Mouse (Mus musculus) heart, embryonic 11.5 days (tissue): ENCODE results near the gene Ddx39. TPM values are rescaled to one million over a fixed set of nuclear protein-coding genes. Genes with fewer than 3 reads are reported as not detected.

ENCODE experiments used
- ATAC-seq: fragments of 200-750 bp; cut with Nextera tagmentation; replicated peaks from 2 replicates; pipeline ENCODE4 v1.8.0; 2017; ENCODE audit warnings: moderate library complexity; ENCODE audit not compliant: insufficient number of reproducible peaks, low FRiP score, low TSS enrichment
- H3K27ac ChIP-seq: fragments of 300-500 bp; sonication (generic); 2 replicates; pipeline ENCODE4 v1.5.1; 2014; ENCODE audit warnings: mild to moderate bottlenecking, low read depth, low read length
- H3K27me3 ChIP-seq: fragments of 300-500 bp; sonication (generic); 2 replicates; pipeline ENCODE4 v1.6.1; 2014; ENCODE audit warnings: mild to moderate bottlenecking, low read length, mixed read lengths; ENCODE audit not compliant: control insufficient read depth, insufficient read depth
- H3K36me3 ChIP-seq: fragments of 300-500 bp; sonication (generic); 2 replicates; pipeline ENCODE4 v1.6.1; 2014; ENCODE audit warnings: mild to moderate bottlenecking, low read length, moderate library complexity, mixed read lengths; ENCODE audit not compliant: control insufficient read depth, insufficient read depth
- H3K4me1 ChIP-seq: fragments of 300-500 bp; sonication (generic); 2 replicates; pipeline ENCODE4 v1.6.1; 2014; ENCODE audit warnings: low read length; ENCODE audit not compliant: control insufficient read depth, insufficient read depth
- H3K4me2 ChIP-seq: fragments of 300-500 bp; sonication (generic); 2 replicates; pipeline ENCODE4 v1.6.1; 2014; ENCODE audit warnings: mild to moderate bottlenecking, moderate library complexity
- H3K4me3 ChIP-seq: fragments of 300-500 bp; sonication (generic); 2 replicates; pipeline ENCODE4 v1.5.1; 2014; ENCODE audit warnings: low read depth, low read length
- H3K9ac ChIP-seq: fragments of 300-500 bp; sonication (generic); 2 replicates; pipeline ENCODE4 v1.6.1; 2014; ENCODE audit warnings: mild to moderate bottlenecking, low read depth, low read length, moderate library complexity
- H3K9me3 ChIP-seq: fragments of 300-500 bp; sonication (generic); replicated peaks from 2 replicates; pipeline ENCODE4 v1.6.1; 2016; ENCODE audit warnings: low read length; ENCODE audit not compliant: control insufficient read depth
- WGBS: fragments of 180-500 bp; shearing (Covaris S2); extraction: QIAGEN DNeasy Blood & Tissue Kit; methylation state at CpG from one replicate; pipeline ENCODE4 v1.1.7; 2014; ENCODE audit not compliant: insufficient replicate concordance; 5-methylcytosine and 5-hydroxymethylcytosine counted together
- polyA plus RNA-seq: library from polyadenylated mRNA; unstranded; fragments of >200 nt; fragmentation: Nextera tagmentation; extraction: Ambion mirVana; gene quantifications from 2 replicates; pipeline ENCODE4 v1.2.1, GENCODE M21; 2014

Gene Ddx39
- polyA plus RNA-seq, 1 experiment from 2014 or later = 143 TPM

- H3K27ac ChIP-seq = no peak overlapping the region
- no peak overlapping the region for H3K4me3 ChIP-seq
- H3K9ac ChIP-seq = no peak overlapping the region
- peak overlapping the region; percentile 20; the same call in 1 of the 2 replicates for H3K4me2 ChIP-seq
- no peaks in the 10 kb centered on the region for H3K9me3 ChIP-seq
- peaks cover 24% of the 10 kb centered on the region for H3K4me1 ChIP-seq
- H3K36me3 ChIP-seq = no peaks in the 10 kb centered on the region
- 68% methylated on average over 10 of the region's 10 CpGs for WGBS
- H3K27me3 ChIP-seq = no peaks in the 10 kb centered on the region
- no peak for ATAC-seq
Observed at GRCm38 (mm10) chr8:83738949-83739710, 24.2 kb downstream of the Ddx39 start.

- H3K4me3 ChIP-seq = peak overlapping the region; percentile 57
- H3K36me3 ChIP-seq = no peaks in the 10 kb centered on the region
- no peaks in the 10 kb centered on the region for H3K27me3 ChIP-seq
- peaks cover 24% of the 10 kb centered on the region for H3K4me1 ChIP-seq
- no peak overlapping the region for H3K9ac ChIP-seq
- H3K9me3 ChIP-seq = no peaks in the 10 kb centered on the region
- H3K27ac ChIP-seq = no peak overlapping the region
- ATAC-seq = no peak
- H3K4me2 ChIP-seq = peak overlapping the region; percentile 89
- 35% methylated on average over 8 of the region's 8 CpGs for WGBS
Observed at GRCm38 (mm10) chr8:83739711-83740468, 24.9 kb downstream of the Ddx39 start.

GRCm38 (mm10) chr8:83740586-83740975, 25.6 kb downstream of the Ddx39 start:
- Histone ChIP-seq H3K4me1 (peaks cover 24% of the 10 kb centered on the region), H3K9me3 (no peaks in the 10 kb centered on the region), H3K4me3 (peak overlapping the region; percentile 57), H3K4me2 (peak overlapping the region; percentile 89), H3K27ac (peak overlapping the region; percentile 10; the same call in 1 of the 2 replicates), H3K36me3 (no peaks in the 10 kb centered on the region), H3K9ac (peak overlapping the region; percentile 72), H3K27me3 (no peaks in the 10 kb centered on the region)
- no peak for ATAC-seq
- 18% methylated on average over 3 of the region's 3 CpGs for WGBS

- H3K4me2 ChIP-seq = peak within 1 kb of the TSS; percentile 89
- peak within 1 kb of the TSS; percentile 57 for H3K4me3 ChIP-seq
- no peaks in the 10 kb centered on the region for H3K27me3 ChIP-seq
- 2% methylated on average over 50 of the region's 56 CpGs for WGBS
- peaks cover 24% of the 10 kb centered on the region for H3K4me1 ChIP-seq
- peak; percentile 48 for ATAC-seq
- H3K27ac ChIP-seq = peak within 1 kb of the TSS; percentile 10; the same call in 1 of the 2 replicates
- no peaks in the 10 kb centered on the region for H3K36me3 ChIP-seq
- H3K9ac ChIP-seq = peak within 1 kb of the TSS; percentile 72
- H3K9me3 ChIP-seq = no peaks in the 10 kb centered on the region
Observed at GRCm38 (mm10) chr8:83740976-83741741, 26.2 kb downstream of the Ddx39 start, which contains the start of gene Adgre5. Gene Adgre5 (minus strand): TSS chr8:83741326.

- Histone ChIP-seq H3K27me3 (no peaks in the 10 kb centered on the region), H3K27ac (no peak overlapping the region), H3K4me1 (peaks cover 24% of the 10 kb centered on the region), H3K36me3 (no peaks in the 10 kb centered on the region), H3K4me3 (peak overlapping the region; percentile 57), H3K9me3 (no peaks in the 10 kb centered on the region), H3K9ac (no peak overlapping the region), H3K4me2 (peak overlapping the region; percentile 89)
- WGBS = 76% methylated on average over 19 of the region's 19 CpGs
- no peak for ATAC-seq
Observed at GRCm38 (mm10) chr8:83741849-83742655, 27.1 kb downstream of the Ddx39 start.

- no peak for ATAC-seq
- no peak overlapping the region for H3K4me3 ChIP-seq
- no peak overlapping the region for H3K27ac ChIP-seq
- WGBS = 80% methylated on average over 6 of the region's 6 CpGs
- H3K4me2 ChIP-seq = no peak overlapping the region
- H3K4me1 ChIP-seq = peaks cover 25% of the 10 kb centered on the region
- no peaks in the 10 kb centered on the region; the same call in 1 of the 2 replicates for H3K27me3 ChIP-seq
- H3K9me3 ChIP-seq = no peaks in the 10 kb centered on the region
- no peaks in the 10 kb centered on the region for H3K36me3 ChIP-seq
- no peak overlapping the region for H3K9ac ChIP-seq
Observed at GRCm38 (mm10) chr8:83742968-83743367, 28.0 kb downstream of the Ddx39 start.

- ATAC-seq = no peak
- Histone ChIP-seq H3K36me3 (no peaks in the 10 kb centered on the region), H3K9ac (no peak overlapping the region), H3K27ac (no peak overlapping the region), H3K4me2 (no peak overlapping the region), H3K4me1 (peaks cover 30% of the 10 kb centered on the region), H3K27me3 (no peaks in the 10 kb centered on the region; the same call in 1 of the 2 replicates), H3K9me3 (no peaks in the 10 kb centered on the region), H3K4me3 (no peak overlapping the region)
- 74% methylated on average over 4 of the region's 4 CpGs for WGBS
Observed at GRCm38 (mm10) chr8:83744070-83744469, 29.1 kb downstream of the Ddx39 start.
